Mouse (Mus musculus): ENCODE data around the gene Utrn.

Utrn gene

DNA sequence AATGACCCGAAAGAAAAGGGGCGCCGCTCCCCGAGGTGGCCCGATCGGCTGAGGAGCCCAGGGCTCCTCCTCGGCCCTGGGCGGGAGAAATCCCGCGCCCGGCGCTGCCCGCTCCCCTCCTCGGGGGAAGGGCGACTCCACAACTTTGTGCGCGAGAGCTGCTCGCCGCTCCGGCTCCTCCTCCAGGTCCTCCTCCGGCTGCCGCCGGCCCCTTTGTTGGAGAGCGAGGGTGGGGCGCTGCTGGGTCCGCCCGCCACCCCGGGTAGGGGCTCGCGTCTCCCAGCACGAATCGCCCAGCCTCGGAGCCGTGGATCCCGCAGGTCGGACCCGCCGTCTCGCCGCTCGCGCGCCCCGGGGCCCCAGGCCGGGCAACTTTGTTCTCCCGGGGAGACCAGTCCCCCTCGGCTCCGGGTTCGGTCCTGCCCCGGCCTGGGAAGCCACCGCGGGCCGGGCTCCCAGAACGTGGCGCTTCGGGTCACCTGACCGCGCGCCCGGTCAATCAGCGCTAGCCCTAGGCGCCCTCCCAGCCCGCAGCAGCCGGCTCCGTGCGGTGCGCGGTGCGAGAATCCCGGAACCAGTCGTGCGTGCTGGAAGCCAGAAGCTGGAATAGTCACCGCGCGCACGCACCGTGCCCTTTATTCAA lies at the start of gene Utrn:
Utrn (minus strand) TSS at position 337 of the 643 bp plus-strand sequence.
- DNase-seq (ENCODE audit: low spot score): peak; percentile 91

- no peak for DNase-seq (ENCODE audit: low spot score)
Measured at GRCm38 (mm10) chr10:12917626-12918025, 48.5 kb upstream of the Utrn start.

GRCm38 (mm10) chr10:12916376-12916775 lies 47.2 kb upstream of the Utrn start:
- no peak for DNase-seq (ENCODE audit: low spot score)

DNA sequence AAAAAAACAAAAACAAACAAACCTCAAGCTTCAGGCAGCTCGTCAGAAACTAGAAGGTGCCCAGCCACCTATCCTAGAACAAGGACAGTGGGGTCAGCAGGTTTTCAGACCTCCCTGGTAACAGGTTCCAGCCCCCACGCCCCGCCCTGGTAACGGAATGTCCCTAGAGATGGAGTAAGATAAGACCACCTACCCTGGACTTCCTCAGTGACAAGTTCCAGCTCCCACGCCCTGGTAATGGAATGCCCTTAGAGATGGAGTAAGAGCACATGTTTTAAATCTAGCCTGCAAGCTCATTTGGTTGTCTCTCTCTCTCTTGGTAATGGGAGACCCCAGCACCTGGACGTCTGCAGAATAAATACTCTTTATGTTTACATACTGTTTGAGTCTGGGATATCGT lies 46.7 kb upstream of the Utrn start:
- no peak for DNase-seq (ENCODE audit: low spot score)

DNA sequence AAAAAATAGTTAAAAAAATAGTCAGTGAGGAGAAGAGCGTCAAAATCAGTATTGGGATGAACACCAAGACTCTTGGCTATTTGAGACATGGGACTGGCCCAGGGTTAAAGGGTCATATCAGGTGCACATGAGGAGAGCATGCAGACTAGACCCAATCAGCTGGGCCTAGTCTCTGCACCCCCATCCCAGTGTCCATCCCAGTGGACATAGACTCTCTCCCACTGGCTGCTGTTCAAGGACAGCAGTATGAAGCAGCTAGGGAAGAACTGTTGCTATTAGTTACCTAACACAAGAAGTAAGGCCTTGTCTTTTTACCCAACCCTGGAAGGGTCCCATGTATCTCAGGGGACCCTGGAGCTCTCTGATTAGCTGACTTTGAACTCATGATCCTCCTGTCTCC lies 45.0 kb upstream of the Utrn start:
- no peak for DNase-seq (ENCODE audit: low spot score)

- DNase-seq (ENCODE audit: low spot score): peak; percentile 37
Measured at GRCm38 (mm10) chr10:12911981-12912530, 42.9 kb upstream of the Utrn start.

- no peak for DNase-seq (ENCODE audit: low spot score)
Measured at GRCm38 (mm10) chr10:12911451-12911850, 42.3 kb upstream of the Utrn start.

DNA sequence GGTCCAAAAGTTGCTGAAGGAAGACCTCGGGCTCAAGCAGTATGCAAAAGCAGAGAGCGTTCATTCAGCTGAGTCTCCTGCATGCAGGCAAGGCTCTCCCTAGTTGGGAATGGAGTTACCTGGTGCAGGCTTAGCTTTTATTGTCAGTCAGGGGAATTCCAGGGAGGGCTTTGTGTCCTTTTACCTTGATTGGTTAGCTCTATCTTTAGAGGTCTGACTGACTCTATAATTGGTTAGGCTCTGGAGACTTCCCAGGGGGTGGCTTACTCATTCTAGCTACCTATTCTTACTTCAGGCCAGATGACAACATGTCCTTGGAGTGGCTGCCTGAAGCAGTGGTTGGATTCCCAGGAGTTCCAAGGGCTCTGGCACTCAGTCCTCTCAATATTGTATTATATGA lies 40.7 kb upstream of the Utrn start:
- DNase-seq (ENCODE audit: low spot score): no peak

DNA sequence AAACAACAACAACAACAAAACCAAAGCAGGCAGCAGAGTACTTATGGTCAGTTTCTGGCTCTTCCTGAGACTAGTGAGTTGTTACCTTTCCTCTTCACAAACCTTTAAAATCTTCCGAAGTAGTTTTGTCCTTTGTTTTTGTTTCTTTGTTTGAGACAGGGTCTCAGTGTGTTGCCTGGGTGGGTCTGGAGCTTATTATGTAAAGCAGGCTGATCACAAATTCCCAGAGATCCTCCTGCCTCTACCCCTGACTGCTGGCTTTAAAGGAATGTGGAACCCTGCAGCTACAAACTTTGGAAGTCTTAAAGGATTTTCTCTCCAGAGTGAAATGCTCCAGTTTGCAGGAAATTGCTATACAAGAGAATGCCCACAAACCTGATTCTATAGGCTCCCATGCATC lies 40.0 kb upstream of the Utrn start:
- no peak for DNase-seq (ENCODE audit: low spot score)

DNA sequence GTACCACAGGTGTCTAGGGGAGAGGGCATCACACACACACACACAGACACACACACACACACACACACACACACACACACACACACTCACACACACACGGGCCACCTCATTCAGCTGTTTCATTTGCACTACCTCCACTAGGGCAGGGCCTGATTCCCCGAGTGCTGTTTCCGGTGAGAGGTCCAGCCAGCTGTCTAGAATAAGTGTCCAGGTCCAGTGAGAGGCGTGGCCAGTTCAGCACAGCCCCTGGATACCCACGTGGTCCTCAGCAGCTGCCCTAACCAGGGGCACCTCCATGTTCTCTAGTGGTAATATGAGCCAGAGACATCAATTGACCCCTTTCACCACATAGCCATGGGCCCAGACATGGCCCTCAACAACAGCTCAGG lies 35.0 kb upstream of the Utrn start:
- no peak for DNase-seq (ENCODE audit: low spot score)

- no peak for DNase-seq (ENCODE audit: low spot score)
Measured at GRCm38 (mm10) chr10:12903440-12904139, 34.4 kb upstream of the Utrn start.

GRCm38 (mm10) chr10:12899901-12900300 lies 30.7 kb upstream of the Utrn start:
- DNase-seq (ENCODE audit: low spot score): no peak

GRCm38 (mm10) chr10:12893339-12893738 lies 24.2 kb upstream of the Utrn start:
- no peak for DNase-seq (ENCODE audit: low spot score)

DNA sequence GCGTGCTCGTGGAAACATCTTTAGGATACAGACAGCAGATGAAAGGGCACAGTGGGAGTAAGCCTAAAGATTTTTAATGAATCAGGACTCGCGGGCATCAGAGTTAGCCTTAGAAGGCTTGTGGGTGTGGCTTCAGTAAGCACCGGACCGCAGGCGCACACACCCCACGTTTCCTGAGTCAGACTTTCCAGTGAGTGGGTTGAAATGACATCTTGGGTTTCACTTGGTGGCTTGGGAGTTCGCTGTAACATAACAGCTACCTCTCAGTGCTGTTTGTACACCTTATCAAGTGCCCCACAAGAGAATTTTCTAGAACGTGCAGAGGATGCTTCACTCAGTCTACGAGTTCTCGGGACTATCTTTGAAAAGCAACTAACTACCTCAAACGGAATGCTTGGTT lies 19.2 kb upstream of the Utrn start:
- no peak for DNase-seq (ENCODE audit: low spot score)

DNA sequence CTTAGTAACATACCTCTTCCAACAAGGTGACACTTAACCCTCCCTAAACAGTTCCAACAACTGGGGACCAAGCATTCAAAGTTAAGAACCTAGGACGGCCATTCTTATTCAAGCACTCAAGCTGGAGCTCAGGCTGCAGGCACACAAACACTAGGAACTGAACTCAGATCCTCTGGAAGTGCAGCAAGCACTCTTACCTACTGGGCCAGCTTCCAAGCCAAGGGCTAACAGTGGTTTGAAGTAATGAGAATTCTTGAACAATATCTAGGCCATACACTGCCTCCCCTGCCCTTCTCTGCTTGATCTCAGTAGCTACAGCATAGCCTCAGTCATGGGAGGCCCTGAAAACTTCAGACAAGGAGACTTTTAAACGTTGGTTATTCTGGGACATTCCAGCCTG lies 18.6 kb upstream of the Utrn start:
- no peak for DNase-seq (ENCODE audit: low spot score)

DNA sequence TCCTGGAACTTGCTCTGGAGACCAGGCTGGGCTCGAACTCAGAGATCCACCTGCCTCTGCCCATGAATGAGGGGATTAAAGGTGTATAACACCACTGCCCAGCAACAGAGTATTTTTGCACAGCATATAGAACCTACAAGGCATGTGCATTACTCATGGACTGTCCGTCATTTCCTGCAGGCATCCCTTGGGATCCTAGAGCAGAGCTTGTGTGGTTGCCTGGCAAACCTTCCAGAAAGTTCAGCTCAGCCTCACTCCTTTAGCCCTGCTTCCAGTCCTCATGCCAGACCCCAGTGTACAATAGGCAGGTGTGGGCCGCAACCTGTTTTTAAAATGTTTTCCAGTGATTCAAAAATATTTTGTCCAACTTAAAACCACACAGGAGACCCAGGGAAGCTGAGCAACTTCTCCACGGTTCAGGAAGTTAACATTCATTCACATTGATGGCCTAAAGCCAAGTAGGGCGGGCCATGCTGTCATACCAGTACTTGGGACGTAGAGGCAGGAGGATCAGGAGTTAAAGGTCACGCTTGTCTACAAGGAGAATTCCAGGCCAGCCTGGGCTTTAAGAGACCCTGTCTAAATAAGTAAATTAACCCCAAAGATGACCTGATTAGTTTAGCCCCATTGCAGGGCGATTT lies 15.3 kb upstream of the Utrn start:
- no peak for DNase-seq (ENCODE audit: low spot score)

DNA sequence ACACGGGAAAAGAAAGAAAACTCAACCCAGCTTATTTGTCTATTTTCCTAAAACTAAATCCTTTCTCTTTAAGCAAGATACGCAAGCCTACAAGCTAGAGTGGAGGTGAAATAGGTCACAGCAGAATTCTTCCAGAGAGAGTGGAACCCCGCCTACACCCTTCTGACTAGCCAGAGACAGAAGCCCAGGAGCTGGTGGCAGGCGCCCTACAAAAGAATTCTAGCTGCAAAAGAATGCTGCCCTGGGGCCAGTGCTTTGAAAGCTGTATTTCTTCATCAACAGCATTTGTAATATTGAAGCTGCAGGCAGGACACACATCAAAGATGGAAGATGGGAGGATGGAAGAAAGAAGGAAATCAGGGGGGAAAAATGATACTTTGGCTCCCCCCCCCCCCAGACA lies 12.7 kb upstream of the Utrn start:
- DNase-seq (ENCODE audit: low spot score): no peak

GRCm38 (mm10) chr10:12879313-12879695 lies 10.1 kb upstream of the Utrn start:
- no peak for DNase-seq (ENCODE audit: low spot score)

GRCm38 (mm10) chr10:12878661-12879312 lies 9.6 kb upstream of the Utrn start:
- peak; percentile 6 for DNase-seq (ENCODE audit: low spot score)

DNA sequence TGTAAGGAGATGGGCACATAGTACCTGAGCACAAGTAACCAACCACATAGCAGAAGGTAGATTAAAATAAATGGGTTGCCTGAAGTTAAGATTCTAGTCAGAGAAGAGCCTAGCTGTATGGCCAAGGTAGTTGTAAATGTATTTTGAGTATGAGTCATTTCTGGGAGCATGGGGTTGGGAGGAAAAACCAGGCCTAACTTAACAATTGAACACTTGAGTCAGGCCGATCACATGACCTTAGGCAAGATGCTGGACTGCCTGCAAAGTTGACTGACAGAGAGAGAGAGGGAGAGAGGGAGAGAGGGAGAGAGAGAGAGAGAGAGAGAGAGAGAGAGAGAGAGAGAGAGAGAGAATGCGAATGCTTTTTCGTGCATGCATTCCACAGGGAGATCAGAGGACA lies 7.3 kb upstream of the Utrn start:
- DNase-seq (ENCODE audit: low spot score): no peak

- DNase-seq (ENCODE audit: low spot score): no peak
Measured at GRCm38 (mm10) chr10:12875410-12875809, 6.2 kb upstream of the Utrn start.

- no peak for DNase-seq (ENCODE audit: low spot score)
Measured at GRCm38 (mm10) chr10:12874577-12875277, 5.6 kb upstream of the Utrn start.
